Mouse (Mus musculus) heart, adult 2 months (tissue): ENCODE measurements around the gene Nup93. TPM values are rescaled to one million over a fixed set of nuclear protein-coding genes. Genes with fewer than 3 reads are reported as not detected.

ENCODE experiments used
- DNase-seq, 2 experiments: peaks; one replicate each; pipeline ENCODE4 v3.0.0; 2021
- H3K27ac ChIP-seq: fragments of 200-600 bp; 2 replicates; pipeline ENCODE4 v1.8.1; 2022
- H3K27me3 ChIP-seq: fragments of 200-500 bp; 2 replicates; pipeline ENCODE4 v1.6.1; 2012; ENCODE audit warnings: mild to moderate bottlenecking, low read length, inconsistent platforms, mixed read lengths; ENCODE audit not compliant: control insufficient read depth, insufficient read depth
- H3K36me3 ChIP-seq: fragments of 200-500 bp; 2 replicates; pipeline ENCODE4 v1.6.1; 2012; ENCODE audit warnings: low read length, inconsistent platforms; ENCODE audit not compliant: control insufficient read depth, insufficient read depth
- H3K4me1 ChIP-seq: fragments of 200-500 bp; 2 replicates; pipeline ENCODE4 v1.6.1; 2011; ENCODE audit warnings: low read length; ENCODE audit not compliant: control insufficient read depth, insufficient read depth
- H3K4me3 ChIP-seq: fragments of 200-600 bp; 2 replicates; pipeline ENCODE4 v1.8.1; 2022
- H3K79me2 ChIP-seq: fragments of 200-500 bp; replicated peaks from 2 replicates; pipeline ENCODE4 v1.6.1; 2012; ENCODE audit warnings: mild to moderate bottlenecking, inconsistent platforms, low read length, moderate library complexity, mixed read lengths; ENCODE audit not compliant: control insufficient read depth, insufficient read depth
- H3K9ac ChIP-seq: fragments of 200-500 bp; 2 replicates; pipeline ENCODE4 v1.6.1; 2012; ENCODE audit warnings: low read depth, mild to moderate bottlenecking, control low read depth, inconsistent platforms, low read length, mixed read lengths
- CTCF ChIP-seq: fragments of 200-600 bp; IDR thresholded peaks from 2 replicates; pipeline ENCODE4 v1.8.1; 2022; ENCODE audit warnings: antibody characterized with exemption, mild to moderate bottlenecking, moderate library complexity
- EP300 ChIP-seq: fragments of 200-500 bp; IDR thresholded peaks from 2 replicates; pipeline ENCODE4 v1.6.1; 2011; ENCODE audit warnings: low read depth, low read length, control low read depth; ENCODE audit not compliant: insufficient read depth
- POLR2A ChIP-seq: fragments of 200-500 bp; IDR thresholded peaks from 2 replicates; pipeline ENCODE4 v1.6.1; 2011; ENCODE audit warnings: mild to moderate bottlenecking, low read depth, low read length, control low read depth; ENCODE audit not compliant: insufficient read depth
- WGBS: fragments of 180-500 bp; shearing (Covaris S2); methylation state at CpG from one replicate; pipeline ENCODE4 v1.1.7; 2018; 5-methylcytosine and 5-hydroxymethylcytosine counted together
- intact Hi-C: fragments of 180-260 bp; cut with DNase I; formaldehyde crosslinking; loops from one replicate; pipeline ENCODE4 v1.15.1; 2025
- polyA plus RNA-seq: library from polyadenylated mRNA; depleted of rRNA; stranded (reverse); fragments of >200 nt; gene quantifications from 2 replicates; pipeline ENCODE4 v1.2.3, GENCODE M21; 2012
- total RNA-seq, 2 experiments: library from RNA; stranded (reverse); gene quantifications; 2 replicates each; pipeline ENCODE4 v1.2.3; 2021

The Nup93 gene
- total and polyA plus RNA-seq, 3 experiments: 11.7 to 15.5 (median 13.7) TPM

DNA sequence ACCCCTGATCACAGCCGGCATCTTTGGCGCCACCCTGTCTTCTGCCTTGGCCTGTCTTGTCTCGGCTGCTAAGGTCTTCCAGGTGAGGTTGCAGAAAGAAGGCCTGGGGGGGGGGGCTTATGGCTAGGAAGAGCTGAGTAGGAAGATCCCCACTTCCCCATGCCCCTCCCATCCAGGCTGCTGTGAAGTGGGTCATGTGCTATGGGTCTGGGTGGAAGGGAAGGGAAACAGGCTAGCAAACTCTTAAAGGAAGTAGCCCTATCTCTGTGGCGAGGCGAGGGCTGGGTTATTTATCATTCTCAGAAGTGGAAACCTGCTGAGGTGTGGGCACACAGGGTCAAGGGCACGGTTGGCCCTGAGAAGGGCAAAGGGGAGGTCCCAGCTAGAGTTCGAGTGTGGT lies 126.4 kb downstream of the Nup93 start:
- Histone ChIP-seq H3K27me3 (no peaks in the 10 kb centered on the region), H3K36me3 (no peaks in the 10 kb centered on the region), H3K79me2 (no peaks in the 10 kb centered on the region), H3K4me3 (no peak overlapping the region), H3K9ac (no peak overlapping the region), H3K27ac (no peak overlapping the region), H3K4me1 (peaks cover 4% of the 10 kb centered on the region)
- no peak for TF ChIP-seq EP300
- TF ChIP-seq POLR2A: no peak
- TF ChIP-seq CTCF: no peak
- intact Hi-C loops: no loop called here
- whole genome bisulfite sequencing: 63% methylated on average over 7 of the region's 7 CpGs
- DNase-seq: no peak

DNA sequence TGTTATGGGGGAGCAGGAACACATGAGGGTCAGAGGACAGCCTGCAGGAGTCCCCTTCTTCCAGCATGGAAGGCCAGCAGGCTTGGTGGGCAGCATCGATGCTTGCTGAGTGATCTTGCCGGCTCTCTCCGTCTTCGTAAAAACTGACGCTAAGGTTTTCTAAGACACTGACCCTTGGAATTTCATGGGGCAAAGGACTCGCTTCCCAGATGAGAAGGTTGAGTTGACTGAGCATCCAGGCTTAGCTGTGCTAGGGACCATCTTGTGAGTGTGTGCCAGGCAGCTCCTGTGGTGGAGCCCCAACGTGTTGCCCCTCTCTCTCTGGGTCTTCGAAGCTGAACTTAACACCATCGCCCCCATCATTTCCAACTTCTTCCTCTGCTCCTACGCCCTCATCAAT lies 128.3 kb downstream of the Nup93 start:
- Histone ChIP-seq H3K9ac (no peak overlapping the region), H3K36me3 (no peaks in the 10 kb centered on the region), H3K79me2 (no peaks in the 10 kb centered on the region), H3K27ac (no peak overlapping the region), H3K4me3 (no peak overlapping the region), H3K4me1 (peaks cover 4% of the 10 kb centered on the region), H3K27me3 (no peaks in the 10 kb centered on the region)
- DNase-seq: no peak
- intact Hi-C loops: loop anchor here (1.0 kb wide), 1 partner anchor 55 kb away; no protein-coding TSS in a partner anchor
- TF ChIP-seq CTCF: no peak
- no peak for TF ChIP-seq EP300
- TF ChIP-seq POLR2A: no peak
- WGBS: 90% methylated on average over 10 of the region's 10 CpGs

GRCm38 (mm10) chr8:94343290-94343689 lies 128.9 kb downstream of the Nup93 start:
- no peak overlapping the region for H3K9ac ChIP-seq
- H3K79me2 ChIP-seq: no peaks in the 10 kb centered on the region
- intact Hi-C loops: loop anchor here (1.0 kb wide), 1 partner anchor 54 kb away; no protein-coding TSS in a partner anchor
- WGBS: 6% methylated on average over 6 of the region's 6 CpGs
- peak; percentile 78 to 81 for DNase-seq
- H3K36me3 ChIP-seq: no peaks in the 10 kb centered on the region
- no peaks in the 10 kb centered on the region for H3K27me3 ChIP-seq
- H3K4me3 ChIP-seq: no peak overlapping the region
- peak; percentile 88; the same call in 1 of the 2 replicates for TF ChIP-seq EP300
- TF ChIP-seq CTCF: peak; percentile 98
- peak; percentile 49; the same call in 1 of the 2 replicates for TF ChIP-seq POLR2A
- peaks cover 4% of the 10 kb centered on the region for H3K4me1 ChIP-seq
- H3K27ac ChIP-seq: peak overlapping the region; percentile 50; the same call in 1 of the 2 replicates

GRCm38 (mm10) chr8:94343778-94344320 lies 129.5 kb downstream of the Nup93 start:
- no peak for DNase-seq
- Histone ChIP-seq H3K27ac (peak overlapping the region; percentile 50; the same call in 1 of the 2 replicates), H3K79me2 (no peaks in the 10 kb centered on the region), H3K4me1 (peaks cover 4% of the 10 kb centered on the region), H3K27me3 (no peaks in the 10 kb centered on the region), H3K4me3 (no peak overlapping the region), H3K9ac (no peak overlapping the region), H3K36me3 (no peaks in the 10 kb centered on the region)
- intact Hi-C loops: loop anchor here (1.0 kb wide), 1 partner anchor 53 kb away; no protein-coding TSS in a partner anchor
- TF ChIP-seq EP300: no peak
- TF ChIP-seq POLR2A: no peak
- no peak for TF ChIP-seq CTCF
- 86% methylated on average over 11 of the region's 11 CpGs for WGBS

DNA sequence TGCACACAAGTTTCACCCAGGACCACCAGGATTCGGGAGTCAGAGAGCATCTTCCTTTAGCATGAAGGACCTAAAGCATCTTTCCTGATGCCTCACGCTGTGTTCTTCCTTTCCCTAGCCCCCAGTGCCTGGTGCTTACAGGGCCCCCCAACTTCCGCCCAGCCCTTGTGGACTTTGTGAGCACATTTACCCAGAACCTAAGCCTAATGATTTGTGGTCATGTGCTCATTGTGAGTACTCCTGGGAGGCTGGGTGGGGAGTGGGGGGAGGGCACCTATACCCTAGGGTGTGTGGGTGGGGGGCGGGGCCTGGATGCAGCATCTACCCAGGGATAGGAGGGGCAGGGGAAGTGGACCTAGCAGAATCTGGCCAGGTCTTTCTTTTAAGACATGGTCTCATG lies 131.3 kb downstream of the Nup93 start:
- no peak for DNase-seq
- no peaks in the 10 kb centered on the region for H3K36me3 ChIP-seq
- H3K4me3 ChIP-seq: no peak overlapping the region
- TF ChIP-seq CTCF (no peak), EP300 (no peak), POLR2A (no peak)
- H3K79me2 ChIP-seq: no peaks in the 10 kb centered on the region
- intact Hi-C loops: no loop called here
- 91% methylated on average over 4 of the region's 4 CpGs for WGBS
- no peaks in the 10 kb centered on the region for H3K27me3 ChIP-seq
- no peak overlapping the region for H3K9ac ChIP-seq
- H3K4me1 ChIP-seq: peaks cover 4% of the 10 kb centered on the region
- H3K27ac ChIP-seq: no peak overlapping the region

DNA sequence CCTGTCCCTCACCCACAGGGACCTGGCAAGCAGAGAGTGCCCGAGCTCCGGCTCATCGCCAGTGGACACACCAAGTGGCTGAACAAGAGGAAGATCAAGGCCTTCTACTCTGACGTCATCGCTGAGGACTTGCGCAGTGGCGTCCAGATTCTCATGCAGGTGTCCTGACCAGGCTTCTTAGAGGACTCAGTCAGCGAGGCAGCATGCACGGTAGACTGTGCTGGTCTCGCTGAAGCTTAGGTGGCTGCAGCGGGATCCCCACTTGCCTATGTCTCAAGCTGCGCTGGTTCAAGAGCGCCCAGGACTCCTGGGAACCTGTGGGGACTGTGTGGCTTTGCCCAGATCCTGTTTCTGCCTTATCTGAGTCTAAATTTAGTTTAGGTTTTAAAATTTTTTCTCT lies 131.9 kb downstream of the Nup93 start:
- no peak for DNase-seq
- intact Hi-C loops: no loop called here
- no peaks in the 10 kb centered on the region for H3K27me3 ChIP-seq
- H3K9ac ChIP-seq: no peak overlapping the region
- peaks cover 4% of the 10 kb centered on the region for H3K4me1 ChIP-seq
- H3K36me3 ChIP-seq: no peaks in the 10 kb centered on the region
- H3K79me2 ChIP-seq: no peaks in the 10 kb centered on the region
- no peak overlapping the region for H3K27ac ChIP-seq
- TF ChIP-seq POLR2A (no peak), CTCF (no peak), EP300 (no peak)
- WGBS: 86% methylated on average over 13 of the region's 13 CpGs
- no peak overlapping the region for H3K4me3 ChIP-seq
